Mouse (Mus musculus): ENCODE results near the gene D430041D05Rik. TPM values are rescaled to one million over a fixed set of nuclear protein-coding genes. Genes with fewer than 3 reads are reported as not detected.

The D430041D05Rik gene
- polyA plus RNA-seq, 1 experiment from 2014 or later = 17.3 TPM

DNA sequence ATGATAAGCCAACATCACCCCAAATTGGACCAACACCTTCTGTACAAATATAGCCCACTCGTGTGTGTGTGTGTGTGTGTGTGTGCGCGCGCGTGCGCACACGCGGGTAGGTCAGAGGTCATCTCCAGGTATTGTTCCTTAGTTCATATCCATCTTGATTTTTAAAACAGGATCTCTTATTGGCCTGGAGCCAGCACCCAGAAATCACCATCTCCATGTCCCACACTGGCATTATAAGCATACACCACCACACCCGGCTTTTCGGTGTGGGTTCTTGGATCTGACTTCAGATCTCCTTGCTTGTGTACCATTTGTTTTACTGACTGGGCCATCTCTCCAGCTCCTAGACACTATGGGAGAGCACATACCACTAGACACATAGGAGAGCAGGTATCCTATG lies 91.4 kb downstream of the D430041D05Rik start:
- Histone ChIP-seq H3K4me2 (ENCODE audit: low read depth, low read length) (no peak overlapping the region), H3K4me1 (ENCODE audit: control insufficient read depth, insufficient read depth, low read length) (peaks cover 8% of the 10 kb centered on the region; the same call in 1 of the 2 replicates), H3K9me3 (ENCODE audit: control insufficient read depth, low read length) (no peaks in the 10 kb centered on the region), H3K27ac (ENCODE audit: low read depth, low read length) (no peak overlapping the region), H3K27me3 (ENCODE audit: control insufficient read depth, insufficient read depth, low read length) (no peaks in the 10 kb centered on the region), H3K36me3 (ENCODE audit: control insufficient read depth, insufficient read depth, low read length) (no peaks in the 10 kb centered on the region), H3K4me3 (ENCODE audit: low read depth, low read length) (no peak overlapping the region), H3K9ac (replicated peaks; ENCODE audit: low read depth, low read length) (no peak overlapping the region)
- ATAC-seq (ENCODE audit: low read depth) = no peak
- WGBS = 96% methylated on average over 10 of the region's 10 CpGs

DNA sequence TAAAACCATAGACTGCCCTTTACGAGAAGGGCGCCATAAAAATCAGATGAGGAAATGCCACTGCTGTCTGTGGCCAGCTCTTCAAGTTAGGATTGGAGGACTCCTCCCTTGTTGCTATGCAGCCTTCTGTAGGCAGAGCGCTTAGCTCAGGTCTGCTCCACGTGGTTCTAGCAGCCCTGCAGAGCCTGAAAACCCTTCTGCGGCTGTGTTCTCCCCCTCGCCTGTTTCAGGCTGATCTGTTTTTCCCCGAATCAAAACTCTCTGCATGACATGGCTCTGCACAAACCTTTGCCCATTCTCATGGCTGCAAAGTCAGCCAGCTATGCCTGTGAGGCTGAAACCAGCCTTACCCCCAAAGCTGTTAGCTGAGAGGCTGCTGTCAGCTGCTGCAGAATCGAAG lies 91.9 kb downstream of the D430041D05Rik start:
- Histone ChIP-seq H3K9ac (replicated peaks; ENCODE audit: low read depth, low read length) (no peak overlapping the region), H3K27me3 (ENCODE audit: control insufficient read depth, insufficient read depth, low read length) (no peaks in the 10 kb centered on the region), H3K4me2 (ENCODE audit: low read depth, low read length) (no peak overlapping the region), H3K4me1 (ENCODE audit: control insufficient read depth, insufficient read depth, low read length) (peaks cover 8% of the 10 kb centered on the region; the same call in 1 of the 2 replicates), H3K27ac (ENCODE audit: low read depth, low read length) (no peak overlapping the region; the same call in 1 of the 2 replicates), H3K36me3 (ENCODE audit: control insufficient read depth, insufficient read depth, low read length) (no peaks in the 10 kb centered on the region), H3K4me3 (ENCODE audit: low read depth, low read length) (no peak overlapping the region), H3K9me3 (ENCODE audit: control insufficient read depth, low read length) (no peaks in the 10 kb centered on the region)
- 45% methylated on average over 8 of the region's 8 CpGs for WGBS
- ATAC-seq (ENCODE audit: low read depth) = peak; percentile 79; the same call in 1 of the 2 replicates

DNA sequence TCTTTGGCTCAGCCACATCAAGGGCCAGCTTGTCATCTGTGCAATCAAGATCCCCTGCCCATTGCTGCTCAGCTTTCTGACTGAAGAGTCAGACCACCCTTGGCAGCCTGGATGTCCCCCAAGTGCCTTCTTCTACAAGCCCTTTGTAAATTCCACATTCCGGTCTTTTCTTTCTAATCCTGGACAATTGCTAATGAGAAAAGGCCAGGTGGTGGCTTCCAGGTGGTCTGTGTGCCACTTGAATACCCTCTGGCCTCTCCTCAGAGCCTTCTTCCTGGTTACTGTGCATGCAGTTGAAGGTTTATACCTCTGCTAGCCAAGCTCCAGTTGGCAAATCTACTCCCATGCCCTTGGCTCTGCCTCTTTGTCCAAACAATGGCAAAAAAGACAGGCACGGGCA lies 92.6 kb downstream of the D430041D05Rik start:
- no peak overlapping the region for H3K4me2 ChIP-seq (ENCODE audit: low read depth, low read length)
- WGBS = 74% methylated on average over 2 of the region's 2 CpGs
- peaks cover 8% of the 10 kb centered on the region; the same call in 1 of the 2 replicates for H3K4me1 ChIP-seq (ENCODE audit: control insufficient read depth, insufficient read depth, low read length)
- H3K9me3 ChIP-seq (ENCODE audit: control insufficient read depth, low read length) = no peaks in the 10 kb centered on the region
- H3K4me3 ChIP-seq (ENCODE audit: low read depth, low read length) = no peak overlapping the region
- H3K27ac ChIP-seq (ENCODE audit: low read depth, low read length) = no peak overlapping the region
- no peaks in the 10 kb centered on the region for H3K36me3 ChIP-seq (ENCODE audit: control insufficient read depth, insufficient read depth, low read length)
- no peaks in the 10 kb centered on the region for H3K27me3 ChIP-seq (ENCODE audit: control insufficient read depth, insufficient read depth, low read length)
- ATAC-seq (ENCODE audit: low read depth) = no peak
- H3K9ac ChIP-seq (replicated peaks; ENCODE audit: low read depth, low read length) = no peak overlapping the region

DNA sequence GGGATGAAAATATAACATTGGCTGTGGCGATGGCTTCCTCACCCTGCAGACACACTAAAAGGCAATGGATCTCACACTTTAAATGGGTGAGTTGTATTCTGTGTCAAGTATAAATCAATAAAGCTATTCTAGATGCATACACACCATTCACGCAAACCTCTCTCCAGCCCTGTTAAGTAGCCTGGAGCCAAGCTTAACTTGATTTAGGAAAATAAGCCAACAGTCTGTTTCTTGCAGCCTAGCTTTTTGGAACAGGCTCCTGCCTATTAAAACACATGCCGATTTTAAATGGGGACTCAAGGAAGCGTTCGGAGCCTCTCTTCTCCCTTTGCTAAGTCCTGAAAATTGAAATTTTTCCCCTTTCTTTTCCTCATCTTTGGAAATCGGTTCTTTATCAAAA lies 93.2 kb downstream of the D430041D05Rik start:
- ATAC-seq (ENCODE audit: low read depth) = no peak
- H3K9ac ChIP-seq (replicated peaks; ENCODE audit: low read depth, low read length) = no peak overlapping the region
- H3K36me3 ChIP-seq (ENCODE audit: control insufficient read depth, insufficient read depth, low read length) = no peaks in the 10 kb centered on the region
- WGBS = 77% methylated on average over 6 of the region's 6 CpGs
- no peaks in the 10 kb centered on the region for H3K9me3 ChIP-seq (ENCODE audit: control insufficient read depth, low read length)
- 0 out of 2 replicates have a peak overlapping the region, but pooled peaks have one; percentile 2 for H3K27ac ChIP-seq (ENCODE audit: low read depth, low read length)
- no peaks in the 10 kb centered on the region for H3K27me3 ChIP-seq (ENCODE audit: control insufficient read depth, insufficient read depth, low read length)
- no peak overlapping the region for H3K4me2 ChIP-seq (ENCODE audit: low read depth, low read length)
- H3K4me1 ChIP-seq (ENCODE audit: control insufficient read depth, insufficient read depth, low read length) = peaks cover 8% of the 10 kb centered on the region; the same call in 1 of the 2 replicates
- H3K4me3 ChIP-seq (ENCODE audit: low read depth, low read length) = no peak overlapping the region

DNA sequence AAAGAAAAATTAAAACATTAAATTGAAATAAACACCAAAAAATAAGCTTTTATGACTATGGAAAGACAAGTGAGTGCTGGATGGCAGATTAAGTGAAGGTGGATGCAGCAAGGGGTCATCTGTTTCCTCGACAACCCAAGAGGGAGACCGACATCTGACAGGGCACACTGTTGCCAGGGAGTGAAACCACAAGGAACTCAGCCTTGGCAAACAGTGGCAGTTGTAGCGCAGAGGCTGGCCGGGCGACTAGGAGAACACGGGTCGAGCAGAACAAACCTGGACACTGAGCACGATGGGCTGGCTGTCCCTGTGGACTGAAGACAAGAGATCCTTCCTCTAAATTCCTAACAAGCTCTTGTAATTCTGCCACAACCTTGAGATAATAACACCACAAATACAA lies 94.3 kb downstream of the D430041D05Rik start:
- H3K27me3 ChIP-seq (ENCODE audit: control insufficient read depth, insufficient read depth, low read length) = no peaks in the 10 kb centered on the region
- WGBS = 59% methylated on average over 8 of the region's 8 CpGs
- H3K9ac ChIP-seq (replicated peaks; ENCODE audit: low read depth, low read length) = no peak overlapping the region
- no peaks in the 10 kb centered on the region for H3K9me3 ChIP-seq (ENCODE audit: control insufficient read depth, low read length)
- H3K36me3 ChIP-seq (ENCODE audit: control insufficient read depth, insufficient read depth, low read length) = no peaks in the 10 kb centered on the region
- H3K4me2 ChIP-seq (ENCODE audit: low read depth, low read length) = no peak overlapping the region
- no peak overlapping the region for H3K4me3 ChIP-seq (ENCODE audit: low read depth, low read length)
- ATAC-seq (ENCODE audit: low read depth) = peak; percentile 28; the same call in 1 of the 2 replicates
- H3K4me1 ChIP-seq (ENCODE audit: control insufficient read depth, insufficient read depth, low read length) = peaks cover 8% of the 10 kb centered on the region; the same call in 1 of the 2 replicates
- no peak overlapping the region for H3K27ac ChIP-seq (ENCODE audit: low read depth, low read length)

DNA sequence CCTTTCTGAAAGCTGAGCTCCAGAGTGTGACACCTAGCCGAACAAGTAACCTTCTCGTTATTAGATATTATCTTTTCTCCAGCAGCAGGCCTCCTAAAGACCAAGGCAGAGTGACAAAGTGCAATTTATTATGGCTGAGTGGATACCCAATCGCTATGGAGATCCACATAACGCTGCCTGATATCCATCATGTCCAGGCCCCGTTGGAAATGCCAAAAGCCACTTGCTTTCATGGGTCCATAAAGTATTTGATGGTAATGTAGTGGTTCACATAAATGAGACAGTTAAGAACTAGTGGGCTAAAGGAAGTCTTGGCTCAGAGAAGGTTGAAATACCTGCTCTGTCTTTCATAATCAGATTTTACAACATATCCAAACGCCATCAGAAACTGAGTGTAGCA lies 97.6 kb downstream of the D430041D05Rik start:
- Histone ChIP-seq H3K4me3 (ENCODE audit: low read depth, low read length) (no peak overlapping the region), H3K4me2 (ENCODE audit: low read depth, low read length) (no peak overlapping the region), H3K9ac (replicated peaks; ENCODE audit: low read depth, low read length) (no peak overlapping the region), H3K27ac (ENCODE audit: low read depth, low read length) (no peak overlapping the region), H3K27me3 (ENCODE audit: control insufficient read depth, insufficient read depth, low read length) (no peaks in the 10 kb centered on the region), H3K4me1 (ENCODE audit: control insufficient read depth, insufficient read depth, low read length) (0 out of 2 replicates have a peak, but pooled peaks cover 1% of the 10 kb centered on the region), H3K36me3 (ENCODE audit: control insufficient read depth, insufficient read depth, low read length) (no peaks in the 10 kb centered on the region), H3K9me3 (ENCODE audit: control insufficient read depth, low read length) (no peaks in the 10 kb centered on the region)
- ATAC-seq (ENCODE audit: low read depth) = no peak
- 63% methylated on average over 6 of the region's 6 CpGs for WGBS

DNA sequence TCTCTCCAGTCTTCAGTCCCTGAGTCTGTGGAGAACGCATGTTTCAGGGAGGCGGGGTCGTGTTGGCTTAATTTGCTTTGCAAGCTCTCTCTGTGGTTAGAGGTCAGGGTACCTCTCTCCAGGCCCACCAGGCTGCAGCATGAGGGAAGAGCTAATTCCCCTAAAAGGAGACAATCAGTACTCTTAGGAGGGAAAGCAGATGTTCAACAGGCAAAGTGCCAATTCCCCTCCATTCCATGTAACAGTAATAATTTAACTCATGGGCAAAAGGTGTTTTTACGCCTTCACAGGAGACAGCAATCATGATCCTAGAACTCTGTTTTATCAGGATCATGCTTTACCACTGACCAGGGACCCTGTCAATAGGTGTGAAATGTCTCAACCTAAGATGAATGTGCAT lies 103.7 kb downstream of the D430041D05Rik start:
- no peak overlapping the region for H3K27ac ChIP-seq (ENCODE audit: low read depth, low read length)
- H3K27me3 ChIP-seq (ENCODE audit: control insufficient read depth, insufficient read depth, low read length) = no peaks in the 10 kb centered on the region
- 0 out of 2 replicates have a peak, but pooled peaks cover 4% of the 10 kb centered on the region for H3K4me1 ChIP-seq (ENCODE audit: control insufficient read depth, insufficient read depth, low read length)
- H3K4me3 ChIP-seq (ENCODE audit: low read depth, low read length) = no peak overlapping the region
- no peak overlapping the region for H3K9ac ChIP-seq (replicated peaks; ENCODE audit: low read depth, low read length)
- no peaks in the 10 kb centered on the region for H3K9me3 ChIP-seq (ENCODE audit: control insufficient read depth, low read length)
- WGBS = 72% methylated on average over 4 of the region's 4 CpGs
- no peak overlapping the region for H3K4me2 ChIP-seq (ENCODE audit: low read depth, low read length)
- no peaks in the 10 kb centered on the region for H3K36me3 ChIP-seq (ENCODE audit: control insufficient read depth, insufficient read depth, low read length)
- peak; percentile 38; the same call in 1 of the 2 replicates for ATAC-seq (ENCODE audit: low read depth)

DNA sequence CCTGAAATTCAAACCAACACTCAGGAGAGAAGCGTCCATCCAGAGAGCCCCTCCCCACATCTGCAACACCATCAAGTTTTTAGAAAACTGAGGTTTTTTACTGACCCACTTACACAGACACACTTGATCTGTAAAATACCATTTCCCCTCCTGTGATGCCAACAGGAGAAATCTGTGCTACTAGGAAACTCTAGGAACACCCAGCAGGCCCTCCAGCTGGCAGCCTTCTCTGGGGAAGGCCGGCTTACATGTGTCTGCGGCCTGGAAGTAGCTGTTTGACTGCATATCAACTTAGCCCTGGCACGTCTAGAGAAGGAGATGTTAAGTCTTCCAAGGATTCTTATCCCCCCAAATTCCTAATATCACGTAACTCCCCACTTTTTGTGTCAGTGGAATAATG lies 105.1 kb downstream of the D430041D05Rik start:
- no peak for ATAC-seq (ENCODE audit: low read depth)
- no peak overlapping the region for H3K4me2 ChIP-seq (ENCODE audit: low read depth, low read length)
- H3K27me3 ChIP-seq (ENCODE audit: control insufficient read depth, insufficient read depth, low read length) = no peaks in the 10 kb centered on the region
- H3K9ac ChIP-seq (replicated peaks; ENCODE audit: low read depth, low read length) = no peak overlapping the region
- no peaks in the 10 kb centered on the region for H3K36me3 ChIP-seq (ENCODE audit: control insufficient read depth, insufficient read depth, low read length)
- H3K9me3 ChIP-seq (ENCODE audit: control insufficient read depth, low read length) = no peaks in the 10 kb centered on the region
- no peak overlapping the region for H3K4me3 ChIP-seq (ENCODE audit: low read depth, low read length)
- no peak overlapping the region for H3K27ac ChIP-seq (ENCODE audit: low read depth, low read length)
- H3K4me1 ChIP-seq (ENCODE audit: control insufficient read depth, insufficient read depth, low read length) = 0 out of 2 replicates have a peak, but pooled peaks cover 4% of the 10 kb centered on the region
- 86% methylated on average over 5 of the region's 5 CpGs for WGBS

DNA sequence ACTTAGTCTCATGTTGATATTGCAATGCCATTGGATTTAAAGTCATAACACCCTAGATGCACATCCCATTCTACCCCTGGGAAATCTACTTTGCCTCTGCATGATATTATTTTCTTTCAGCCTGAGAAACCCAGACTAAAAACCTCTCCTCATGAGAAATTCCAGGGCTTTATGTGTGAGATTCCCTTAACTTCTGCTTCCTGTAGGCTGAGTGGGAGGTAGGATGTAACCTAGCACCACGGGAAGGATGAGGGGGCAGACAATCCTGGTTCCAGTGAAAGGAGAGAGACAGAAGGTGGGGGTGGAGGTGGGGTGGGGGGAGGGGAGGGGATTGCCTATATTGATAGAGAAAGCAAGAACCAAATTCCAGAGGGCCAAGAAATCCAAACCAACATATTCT lies 110.9 kb downstream of the D430041D05Rik start:
- Histone ChIP-seq H3K4me1 (ENCODE audit: control insufficient read depth, insufficient read depth, low read length) (no peaks in the 10 kb centered on the region), H3K9me3 (ENCODE audit: control insufficient read depth, low read length) (no peaks in the 10 kb centered on the region), H3K27me3 (ENCODE audit: control insufficient read depth, insufficient read depth, low read length) (no peaks in the 10 kb centered on the region), H3K27ac (ENCODE audit: low read depth, low read length) (no peak overlapping the region), H3K36me3 (ENCODE audit: control insufficient read depth, insufficient read depth, low read length) (no peaks in the 10 kb centered on the region), H3K4me2 (ENCODE audit: low read depth, low read length) (no peak overlapping the region), H3K4me3 (ENCODE audit: low read depth, low read length) (no peak overlapping the region), H3K9ac (replicated peaks; ENCODE audit: low read depth, low read length) (no peak overlapping the region)
- 68% methylated on average over 1 of the region's 1 CpGs for WGBS
- ATAC-seq (ENCODE audit: low read depth) = no peak
